In the genomic region with DNA sequence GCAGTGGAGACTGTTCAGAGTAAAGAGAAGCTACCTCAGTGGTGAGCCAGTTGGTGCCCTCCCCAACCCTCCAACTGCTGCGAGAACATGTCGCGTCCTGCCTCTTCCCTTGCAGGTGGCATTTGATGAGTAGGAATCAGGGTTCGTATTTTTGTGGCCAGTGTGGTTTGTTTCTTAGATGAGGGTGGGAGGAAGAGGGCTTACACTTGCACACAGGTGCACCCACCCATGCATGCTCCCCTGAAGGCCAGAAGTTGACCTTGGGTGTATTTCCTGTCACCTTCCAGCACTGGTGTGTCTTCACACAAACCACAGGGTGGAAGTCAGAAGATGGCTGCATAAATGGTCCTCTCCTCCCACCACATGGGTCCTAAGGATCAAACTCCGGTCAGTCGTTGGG, we compare ENCODE assay signal across 21 mouse cellular contexts.
DNase-seq lines count a peak whose midpoint lies in the region; ATAC-seq and TF ChIP-seq lines count a peak whose summit lies in the region.
"Had no signal": no experiment of that assay in that cellular context is flagged by ENCODE, and none has a peak within 500 bp of the region (broad histone marks: within the 10 kb centered on the region; RNA-seq: fewer than 3 reads in every experiment).

No protein-coding gene starts in this region.

- H3K27ac ChIP-seq in spleen, adult 2 months (ENCODE audit: insufficient read depth, low read length), result 0 out of 2 replicates have a peak overlapping the region, but pooled peaks have one; percentile 16
- H3K27ac ChIP-seq in kidney, adult 2 months (ENCODE audit: insufficient read depth, low read depth, low read length), result no peak overlapping the region
- H3K27ac ChIP-seq: forebrain, embryonic 15.5 days; hindbrain, embryonic 15.5 days; left cerebral cortex, adult 2 months; liver, embryonic 13.5 days; midbrain, embryonic 13.5 days; neural tube, embryonic 15.5 days had no signal

- peak; percentile 71; the same call in 1 of the 2 replicates for ATAC-seq in neutrophil, adult 5-6 weeks (ENCODE audit: extremely low read depth, insufficient number of reproducible peaks, low FRiP score, poor library complexity, severe bottlenecking)
- ATAC-seq in erythroid progenitor cell, adult 5-6 weeks (replicated peaks; ENCODE audit: low FRiP score, poor library complexity, severe bottlenecking), result no peak
- ATAC-seq: forebrain, embryonic 15.5 days; midbrain, embryonic 13.5 days; Patski had no signal

- no peak for TF ChIP-seq CTCF in spleen, adult 2 months (IDR thresholded peaks at IDR 0.05; ENCODE audit: extremely low read depth, insufficient read depth, insufficient read length, insufficient replicate concordance)
- no peak for TF ChIP-seq CTCF in kidney, adult 2 months (conservative IDR thresholded peaks at IDR 0.05; ENCODE audit: insufficient read depth, insufficient read length, low read depth, low read length)

- DNase-seq in spleen, adult 2 months (ENCODE audit: low read depth in 1 of 2, low spot score in 2 of 2), result peak; percentile 14 to 18
- no peak for DNase-seq in spleen, postnatal 14 days (ENCODE audit: low spot score in 2 of 2)
- DNase-seq in R1 (ENCODE audit: low read depth, low spot score), result peak; percentile 59
- DNase-seq in thymus, postnatal 36 days, result peak; percentile 62 to 81
- DNase-seq in kidney, postnatal 4 days, result no peak
- no peak for DNase-seq in kidney, adult 2 months
- DNase-seq: cerebellum, postnatal 14 days; embryo, embryonic 11 days; heart, adult 18-20 months; heart, postnatal 10 days; kidney, adult 18-20 months; kidney, postnatal 14 days; liver, embryonic 13.5 days had no signal

- no peaks in the 10 kb centered on the region for H3K27me3 ChIP-seq in spleen, adult 2 months (ENCODE audit: control insufficient read depth, insufficient read depth, low read length)
- no peaks in the 10 kb centered on the region for H3K27me3 ChIP-seq in kidney, adult 2 months (replicated peaks; ENCODE audit: control insufficient read depth, insufficient read depth, low read length)
- H3K27me3 ChIP-seq: forebrain, embryonic 15.5 days; hindbrain, embryonic 15.5 days; liver, embryonic 13.5 days; midbrain, embryonic 13.5 days; neural tube, embryonic 15.5 days; Patski had no signal

- no peak overlapping the region for H3K4me3 ChIP-seq in spleen, adult 2 months (ENCODE audit: extremely low read depth, insufficient read depth, insufficient read length)
- no peak overlapping the region for H3K4me3 ChIP-seq in kidney, adult 2 months (ENCODE audit: insufficient read depth, low read depth, low read length)
- H3K4me3 ChIP-seq: forebrain, embryonic 15.5 days; hindbrain, embryonic 15.5 days; left cerebral cortex, adult 2 months; liver, embryonic 13.5 days; midbrain, embryonic 13.5 days; neural tube, embryonic 15.5 days had no signal

- 30% methylated on average over 6 of the region's 6 CpGs for WGBS in spleen, adult 2 months
- 85% methylated on average over 6 of the region's 6 CpGs for WGBS in kidney, adult 2 months

- no peaks in the 10 kb centered on the region for H3K36me3 ChIP-seq in spleen, adult 2 months (ENCODE audit: control insufficient read depth, insufficient read depth, low read length)
- no peaks in the 10 kb centered on the region for H3K36me3 ChIP-seq in kidney, adult 2 months (ENCODE audit: control insufficient read depth, insufficient read depth, low read length)
- H3K36me3 ChIP-seq: forebrain, embryonic 15.5 days; hindbrain, embryonic 15.5 days; midbrain, embryonic 13.5 days; neural tube, embryonic 15.5 days had no signal

- peaks cover 11% of the 10 kb centered on the region; the same call in 1 of the 2 replicates for H3K4me1 ChIP-seq in spleen, adult 2 months (ENCODE audit: control insufficient read depth, insufficient read depth, insufficient read length)
- H3K4me1 ChIP-seq in kidney, adult 2 months (ENCODE audit: control insufficient read depth, insufficient read depth, low read length), result no peaks in the 10 kb centered on the region
- H3K4me1 ChIP-seq: forebrain, embryonic 15.5 days; hindbrain, embryonic 15.5 days; neural tube, embryonic 15.5 days had no signal

- no peak for TF ChIP-seq POLR2A in spleen, adult 2 months (IDR thresholded peaks at IDR 0.05; ENCODE audit: low read depth, low read length)
- TF ChIP-seq POLR2A in kidney, adult 2 months (IDR thresholded peaks at IDR 0.05; ENCODE audit: low read depth, low read length), result no peak

Comparison
In these comparisons a context has a peak if more than half of its experiments do, and no peak if none do; other contexts are left out.
1. DNase-seq: peak in spleen, adult 2 months (2 of 2), R1 (single experiment) and thymus, postnatal 36 days (2 of 2); none in spleen, postnatal 14 days (0 of 2), kidney, postnatal 4 days (0 of 2) and kidney, adult 2 months (single experiment).